Mouse (Mus musculus) ES-Bruce4 (cell line): ENCODE measurements around the gene Rnf141. TPM values are rescaled to one million over a fixed set of nuclear protein-coding genes. Genes with fewer than 3 reads are reported as not detected.

Experiments used
- H3K27ac ChIP-seq: 2 replicates; pipeline ENCODE4 v1.5.1; 2012; ENCODE audit warnings: low read length, inconsistent platforms; ENCODE audit not compliant: insufficient read depth
- H3K27me3 ChIP-seq: 2 replicates; pipeline ENCODE4 v1.6.1; 2012; ENCODE audit warnings: mild to moderate bottlenecking, low read length, inconsistent platforms; ENCODE audit not compliant: control insufficient read depth, poor library complexity, insufficient read depth, severe bottlenecking
- H3K36me3 ChIP-seq: 2 replicates; pipeline ENCODE4 v1.6.1; 2012; ENCODE audit warnings: inconsistent platforms, mild to moderate bottlenecking, low read length, moderate library complexity; ENCODE audit not compliant: control insufficient read depth, poor library complexity, insufficient read depth, severe bottlenecking
- H3K4me1 ChIP-seq: one replicate; pipeline ENCODE4 v1.8.1; 2011; ENCODE audit warnings: low read length; ENCODE audit not compliant: control insufficient read depth, insufficient read depth
- H3K4me3 ChIP-seq: 2 replicates; pipeline ENCODE4 v1.5.1; 2011; ENCODE audit warnings: low read depth, mild to moderate bottlenecking, low read length
- H3K9ac ChIP-seq: 2 replicates; pipeline ENCODE4 v1.6.1; 2012; ENCODE audit warnings: low read depth, mild to moderate bottlenecking, inconsistent platforms; ENCODE audit not compliant: poor library complexity, severe bottlenecking
- H3K9me3 ChIP-seq: replicated peaks from 2 replicates; pipeline ENCODE4 v1.6.1; 2012; ENCODE audit warnings: mild to moderate bottlenecking, low read length, inconsistent platforms; ENCODE audit not compliant: control insufficient read depth, poor library complexity, insufficient read depth, severe bottlenecking
- CTCF ChIP-seq: IDR thresholded peaks from one replicate; pipeline ENCODE4 v1.8.1; 2011; ENCODE audit warnings: low read depth, low read length
- EP300 ChIP-seq: IDR thresholded peaks from 2 replicates; pipeline ENCODE4 v1.6.1; 2011; ENCODE audit warnings: low read depth, low read length; ENCODE audit not compliant: insufficient read depth
- POLR2A ChIP-seq: IDR thresholded peaks from one replicate; pipeline ENCODE4 v1.8.1; 2011; ENCODE audit warnings: low read length; ENCODE audit not compliant: insufficient read depth
- polyA plus RNA-seq: library from polyadenylated mRNA; stranded (reverse); fragments of >200 nt; gene quantifications from 2 replicates; pipeline ENCODE4 v1.2.4, GENCODE M21; 2011; ENCODE audit warnings: low read depth; ENCODE audit not compliant: missing spikeins, insufficient read depth, insufficient read length

Gene Rnf141
- polyA plus RNA-seq, 1 experiment: 43.0 TPM

GRCm38 (mm10) chr7:110818787-110819350 is 25.4 kb downstream of the Rnf141 start:
- no peak overlapping the region for H3K27ac ChIP-seq
- no peaks in the 10 kb centered on the region for H3K27me3 ChIP-seq
- no peaks in the 10 kb centered on the region for H3K36me3 ChIP-seq
- TF ChIP-seq POLR2A (no peak), EP300 (no peak), CTCF (no peak)
- no peak overlapping the region for H3K9ac ChIP-seq
- no peaks in the 10 kb centered on the region for H3K4me1 ChIP-seq
- no peak overlapping the region for H3K4me3 ChIP-seq
- no peaks in the 10 kb centered on the region for H3K9me3 ChIP-seq

DNA sequence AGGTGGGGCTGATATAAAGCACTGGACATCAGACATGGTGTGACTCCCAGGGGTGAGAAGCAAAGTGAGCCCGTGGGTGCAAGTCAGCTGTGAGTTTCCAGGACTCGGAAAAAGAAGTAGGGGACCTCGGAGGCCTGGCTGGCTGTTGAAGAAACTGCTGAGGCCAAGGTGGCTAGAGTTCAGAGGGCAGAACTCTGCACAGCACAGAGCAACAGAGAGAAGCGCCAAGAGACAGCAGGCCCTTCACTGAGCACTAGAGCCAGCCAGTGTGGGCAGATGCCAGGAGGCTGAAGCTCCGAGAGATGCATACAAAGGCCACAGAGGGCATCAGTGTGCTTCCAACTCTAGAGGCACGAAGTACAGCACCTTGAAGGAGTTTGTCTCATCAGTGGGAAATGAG is 26.1 kb downstream of the Rnf141 start:
- Histone ChIP-seq H3K4me3 (no peak overlapping the region), H3K9me3 (no peaks in the 10 kb centered on the region), H3K27me3 (no peaks in the 10 kb centered on the region), H3K36me3 (no peaks in the 10 kb centered on the region), H3K4me1 (no peaks in the 10 kb centered on the region), H3K9ac (no peak overlapping the region), H3K27ac (no peak overlapping the region)
- TF ChIP-seq POLR2A: no peak
- no peak for TF ChIP-seq EP300
- no peak for TF ChIP-seq CTCF

- no peak overlapping the region for H3K4me3 ChIP-seq
- H3K9me3 ChIP-seq: no peaks in the 10 kb centered on the region
- no peaks in the 10 kb centered on the region for H3K4me1 ChIP-seq
- peaks cover 4% of the 10 kb centered on the region; the same call in 1 of the 2 replicates for H3K36me3 ChIP-seq
- no peak overlapping the region for H3K27ac ChIP-seq
- TF ChIP-seq EP300: no peak
- peak; percentile 2 for TF ChIP-seq CTCF
- H3K9ac ChIP-seq: no peak overlapping the region
- H3K27me3 ChIP-seq: no peaks in the 10 kb centered on the region
Observed at GRCm38 (mm10) chr7:110816037-110816436, 28.2 kb downstream of the Rnf141 start.

DNA sequence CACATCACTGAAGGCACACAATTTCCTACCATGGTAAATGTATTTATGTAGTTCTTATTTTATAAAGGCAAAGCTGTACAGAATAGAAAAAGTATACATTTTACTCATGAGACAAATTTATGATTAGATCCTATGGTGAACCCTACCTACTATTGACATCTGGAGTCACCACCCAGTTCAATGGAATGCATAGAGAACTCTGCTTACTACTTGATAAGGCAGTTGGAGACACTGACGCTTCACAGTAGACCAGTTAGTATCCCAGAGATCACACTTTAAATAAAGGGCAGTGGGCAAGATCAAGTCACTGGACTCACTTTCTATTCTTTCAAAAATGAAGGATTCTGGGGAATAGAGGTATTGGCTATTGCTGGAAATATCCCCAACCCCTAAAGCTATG is 30.3 kb downstream of the Rnf141 start:
- Histone ChIP-seq H3K9me3 (no peaks in the 10 kb centered on the region), H3K27ac (no peak overlapping the region), H3K4me1 (no peaks in the 10 kb centered on the region), H3K4me3 (no peak overlapping the region), H3K9ac (no peak overlapping the region), H3K27me3 (no peaks in the 10 kb centered on the region), H3K36me3 (peaks cover 4% of the 10 kb centered on the region; the same call in 1 of the 2 replicates)
- TF ChIP-seq POLR2A (no peak), EP300 (no peak), CTCF (no peak)

GRCm38 (mm10) chr7:110811529-110811928 is 32.7 kb downstream of the Rnf141 start:
- H3K4me1 ChIP-seq: no peaks in the 10 kb centered on the region
- no peaks in the 10 kb centered on the region for H3K27me3 ChIP-seq
- TF ChIP-seq EP300: no peak
- no peak for TF ChIP-seq POLR2A
- no peak for TF ChIP-seq CTCF
- no peaks in the 10 kb centered on the region for H3K9me3 ChIP-seq
- peaks cover 4% of the 10 kb centered on the region; the same call in 1 of the 2 replicates for H3K36me3 ChIP-seq
- no peak overlapping the region for H3K4me3 ChIP-seq
- H3K27ac ChIP-seq: no peak overlapping the region
- no peak overlapping the region for H3K9ac ChIP-seq

DNA sequence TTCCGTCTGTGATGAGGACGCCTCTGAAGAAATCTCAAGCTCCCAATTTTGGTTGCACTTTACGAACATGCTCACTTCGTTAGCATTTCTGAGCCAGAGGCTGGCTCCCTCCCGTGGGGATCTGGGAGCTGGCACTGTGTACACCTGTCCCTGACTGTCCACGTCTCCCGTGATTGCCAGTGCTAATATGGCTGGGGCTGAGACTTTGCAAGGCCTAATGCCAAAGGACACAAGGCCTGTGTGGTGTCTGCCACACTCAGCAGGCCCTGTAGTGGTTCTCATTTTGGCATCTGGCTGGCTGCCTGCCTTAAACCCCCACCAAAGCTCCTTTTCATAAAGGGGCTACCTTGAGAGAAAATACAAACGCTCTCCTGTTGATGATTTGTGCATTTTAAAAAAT is 33.3 kb downstream of the Rnf141 start:
- Histone ChIP-seq H3K27me3 (no peaks in the 10 kb centered on the region), H3K9ac (no peak overlapping the region), H3K4me1 (no peaks in the 10 kb centered on the region), H3K27ac (no peak overlapping the region), H3K9me3 (no peaks in the 10 kb centered on the region), H3K4me3 (no peak overlapping the region), H3K36me3 (peaks cover 4% of the 10 kb centered on the region; the same call in 1 of the 2 replicates)
- no peak for TF ChIP-seq CTCF
- TF ChIP-seq EP300: no peak
- TF ChIP-seq POLR2A: no peak
